In genomic region chr16:40831536-40831935, GRCm38 (mm10) we compare ENCODE assay signal across 12 mouse cellular contexts.
"Had no signal": no experiment of that assay in that cellular context is flagged by ENCODE, and none has a peak within 500 bp of the region (broad histone marks: within the 10 kb centered on the region; RNA-seq: fewer than 3 reads in every experiment).

No protein-coding gene starts in this region.

- H3K4me3 ChIP-seq: liver, embryonic 13.5 days had no signal

- H3K36me3 ChIP-seq: liver, embryonic 13.5 days had no signal

- H3K9me3 ChIP-seq: liver, embryonic 13.5 days had no signal

- H3K9ac ChIP-seq: liver, embryonic 13.5 days had no signal

- H3K27me3 ChIP-seq: liver, embryonic 13.5 days had no signal

- H3K4me1 ChIP-seq: liver, embryonic 13.5 days had no signal

- H3K27ac ChIP-seq: liver, embryonic 13.5 days had no signal

- DNase-seq: kidney, adult 18-20 months; kidney, adult 9 months; kidney, postnatal 14 days; kidney, postnatal 4 days; liver, embryonic 13.5 days; lung, adult 2 months; lung, postnatal 14 days; lung, postnatal 4 days; midbrain, embryonic 14.5 days; thymus, adult 18-20 months; thymus, postnatal 36 days had no signal

- H3K4me2 ChIP-seq: liver, embryonic 13.5 days; midbrain, embryonic 11.5 days had no signal
